Comparison of ENCODE assay signal across 14 mouse cellular contexts in genomic region chr7:133744701-133745100, GRCm38 (mm10). TPM values are rescaled to one million over a fixed set of nuclear protein-coding genes. Genes with fewer than 3 reads are reported as not detected.
DNase-seq lines count a peak whose midpoint lies in the region; ATAC-seq and TF ChIP-seq lines count a peak whose summit lies in the region.
"Had no signal": no experiment of that assay in that cellular context is flagged by ENCODE, and none has a peak within 500 bp of the region (broad histone marks: within the 10 kb centered on the region; RNA-seq: fewer than 3 reads in every experiment).

No protein-coding gene starts in this region.

- H3K4me2 ChIP-seq in lung, embryonic 14.5 days, result no peak overlapping the region
- H3K4me2 ChIP-seq in heart, postnatal 0 days (ENCODE audit: low read depth, low read length), result 0 out of 2 replicates have a peak overlapping the region, but pooled peaks have one; percentile 15
- H3K4me2 ChIP-seq: forebrain, embryonic 12.5 days had no signal

- H3K36me3 ChIP-seq in lung, embryonic 14.5 days (ENCODE audit: insufficient read depth), result peaks cover 6% of the 10 kb centered on the region; the same call in 1 of the 2 replicates
- peaks cover 26% of the 10 kb centered on the region for H3K36me3 ChIP-seq in heart, postnatal 0 days (replicated peaks; ENCODE audit: control insufficient read depth, insufficient read depth, low read length)

- no peak overlapping the region for H3K9ac ChIP-seq in lung, embryonic 14.5 days
- no peak overlapping the region for H3K9ac ChIP-seq in heart, postnatal 0 days (replicated peaks; ENCODE audit: low read depth, low read length)
- H3K9ac ChIP-seq: forebrain, embryonic 12.5 days had no signal

- ATAC-seq in frontal cortex, adult (ENCODE audit: low TSS enrichment), result peak; percentile 44; the same call in 1 of the 2 replicates
- ATAC-seq in lung, embryonic 14.5 days (ENCODE audit: insufficient read depth), result peak; percentile 47; the same call in 1 of the 2 replicates
- peak; percentile 88 for ATAC-seq in heart, postnatal 0 days (ENCODE audit: insufficient read depth, low read depth)

- H3K9me3 ChIP-seq in lung, embryonic 14.5 days (ENCODE audit: low read depth, low read length), result no peaks in the 10 kb centered on the region
- H3K9me3 ChIP-seq in heart, postnatal 0 days (replicated peaks; ENCODE audit: control insufficient read depth, low read length), result no peaks in the 10 kb centered on the region
- H3K9me3 ChIP-seq: forebrain, embryonic 12.5 days had no signal

- no peak for DNase-seq in frontal cortex, postnatal 10 days (ENCODE audit: low spot score in 2 of 2)
- peak; percentile 33 for DNase-seq in lung, embryonic 14.5 days
- no peak for DNase-seq in lung, postnatal 4 days
- DNase-seq in heart, postnatal 0 days (ENCODE audit: low spot score), result peak; percentile 95
- DNase-seq in telencephalon, adult 2 months (ENCODE audit: low read depth, low spot score), result peak; percentile 67
- no peak for DNase-seq in frontal cortex, adult 2 months (ENCODE audit: extremely low spot score in 1 of 2, low spot score in 1 of 2)
- no peak for DNase-seq in right cerebral cortex, postnatal 25 days
- DNase-seq: cerebellum, adult 11 months; kidney, adult 8-10 months; liver; right cerebral cortex, adult 18-20 months had no signal

- no peak for TF ChIP-seq EP300 in heart, postnatal 0 days (IDR thresholded peaks at IDR 0.05; ENCODE audit: low read depth)

- H3K27me3 ChIP-seq in lung, embryonic 14.5 days (ENCODE audit: insufficient read depth, low read length), result no peaks in the 10 kb centered on the region
- H3K27me3 ChIP-seq in heart, postnatal 0 days (ENCODE audit: control insufficient read depth, insufficient read depth, low read length), result no peaks in the 10 kb centered on the region
- H3K27me3 ChIP-seq: forebrain, embryonic 12.5 days had no signal

- 0 out of 2 replicates have a peak overlapping the region, but pooled peaks have one; percentile 37 for H3K27ac ChIP-seq in lung, embryonic 14.5 days (ENCODE audit: low read depth)
- H3K27ac ChIP-seq in heart, postnatal 0 days (ENCODE audit: low read depth), result peak overlapping the region; percentile 91
- H3K27ac ChIP-seq: forebrain, embryonic 12.5 days had no signal

- 37% methylated on average over 4 of the region's 4 CpGs for WGBS in lung, embryonic 14.5 days
- 5% methylated on average over 4 of the region's 4 CpGs for WGBS in heart, postnatal 0 days

- no peak for TF ChIP-seq CTCF in lung, embryonic 14.5 days (IDR thresholded peaks at IDR 0.05; ENCODE audit: low read depth)
- TF ChIP-seq CTCF in heart, postnatal 0 days (IDR thresholded peaks at IDR 0.05; ENCODE audit: low read depth), result no peak

- H3K4me3 ChIP-seq in lung, embryonic 14.5 days (ENCODE audit: low read depth, low read length), result no peak overlapping the region
- no peak overlapping the region for H3K4me3 ChIP-seq in heart, postnatal 0 days (ENCODE audit: low read depth, low read length)
- H3K4me3 ChIP-seq: forebrain, embryonic 12.5 days had no signal

- H3K4me1 ChIP-seq in lung, embryonic 14.5 days (ENCODE audit: insufficient read depth), result no peaks in the 10 kb centered on the region
- peaks cover 57% of the 10 kb centered on the region for H3K4me1 ChIP-seq in heart, postnatal 0 days (ENCODE audit: control insufficient read depth, insufficient read depth)
- H3K4me1 ChIP-seq: forebrain, embryonic 12.5 days had no signal

RNA-seq across cellular contexts. Expression of gene Fank1, which starts 32.0 kb away (rescaled TPM):
- 0.29 and 0.30 TPM in 2 replicates for polyA plus RNA-seq in lung, embryonic 14.5 days (2014; fragmentation: Nextera tagmentation; extraction: Ambion mirVana)
- total RNA-seq in heart, postnatal 0 days (2014; rRNA removed; ENCODE audit: low replicate concordance), result not detected in 2 replicates
- polyA plus RNA-seq in heart, postnatal 0 days (2015; fragmentation: Nextera tagmentation; extraction: Ambion mirVana), result 0.08 and 0.41 TPM in 2 replicates
- 6.3 and 7.1 TPM in 2 replicates for polyA plus RNA-seq in frontal cortex, adult 2 months (2012; rRNA removed)
- total RNA-seq: hematopoietic stem cell, adult 5-6 weeks had no signal

RNA-seq across cellular contexts. Expression of gene Uros, which starts 34.8 kb away (rescaled TPM):
- polyA plus RNA-seq in lung, embryonic 14.5 days (2014; fragmentation: Nextera tagmentation; extraction: Ambion mirVana), result 27.0 TPM in 2 replicates
- 15.3 and 30.8 TPM in 2 replicates for total RNA-seq in heart, postnatal 0 days (2014; rRNA removed; ENCODE audit: low replicate concordance)
- polyA plus RNA-seq in heart, postnatal 0 days (2015; fragmentation: Nextera tagmentation; extraction: Ambion mirVana), result 35.0 and 38.2 TPM in 2 replicates
- 36.1 and 36.7 TPM in 2 replicates for polyA plus RNA-seq in frontal cortex, adult 2 months (2012; rRNA removed)

RNA-seq across cellular contexts. Expression of gene Bccip, which starts 35.6 kb away (rescaled TPM):
- polyA plus RNA-seq in lung, embryonic 14.5 days (2014; fragmentation: Nextera tagmentation; extraction: Ambion mirVana), result 180 and 181 TPM in 2 replicates
- 24.3 and 46.1 TPM in 2 replicates for total RNA-seq in heart, postnatal 0 days (2014; rRNA removed; ENCODE audit: low replicate concordance)
- 87.4 and 93.1 TPM in 2 replicates for polyA plus RNA-seq in heart, postnatal 0 days (2015; fragmentation: Nextera tagmentation; extraction: Ambion mirVana)
- 116 and 117 TPM in 2 replicates for polyA plus RNA-seq in frontal cortex, adult 2 months (2012; rRNA removed)

RNA-seq across cellular contexts. Expression of gene Dhx32, which starts 37.8 kb away (rescaled TPM):
- polyA plus RNA-seq in lung, embryonic 14.5 days (2014; fragmentation: Nextera tagmentation; extraction: Ambion mirVana), result 22.6 and 24.5 TPM in 2 replicates
- 59.8 and 64.3 TPM in 2 replicates for total RNA-seq in heart, postnatal 0 days (2014; rRNA removed; ENCODE audit: low replicate concordance)
- polyA plus RNA-seq in heart, postnatal 0 days (2015; fragmentation: Nextera tagmentation; extraction: Ambion mirVana), result 33.1 and 37.1 TPM in 2 replicates
- polyA plus RNA-seq in frontal cortex, adult 2 months (2012; rRNA removed), result 33.6 and 38.6 TPM in 2 replicates

Comparison
In these comparisons a context has a peak if more than half of its experiments do, and no peak if none do; other contexts are left out.
1. DNase-seq: peak in lung, embryonic 14.5 days (single experiment), heart, postnatal 0 days (single experiment) and telencephalon, adult 2 months (single experiment); none in frontal cortex, postnatal 10 days (0 of 2), lung, postnatal 4 days (0 of 2), frontal cortex, adult 2 months (0 of 2) and right cerebral cortex, postnatal 25 days (single experiment).
2. Peak in every context shown above with its lines, with median percentiles within 50 percentile points of each other: ATAC-seq.